Mouse (Mus musculus) B cell, adult 2 months (primary cell): ENCODE results near the gene Rabgap1.
"Not testable (repeated sequence)": the region's sequence is repeated elsewhere in the genome, so short reads cannot be mapped to it uniquely, and the experiment has no call there.

Source experiments
- DNase-seq, 2 experiments: peaks; one replicate each; pipeline ENCODE4 v3.0.0; 2022

The Rabgap1 gene

GRCm38 (mm10) chr2:37442611-37443591, at the start of gene Rabgap1, which contains the start of the genes Zbtb26 and Zbtb6:
Rabgap1 (plus strand) TSS chr2:37443279.
Zbtb26 (minus strand) TSS chr2:37443135.
Zbtb6 (minus strand) TSS chr2:37443171.
- peak; percentile 92 to 94 for DNase-seq

DNA sequence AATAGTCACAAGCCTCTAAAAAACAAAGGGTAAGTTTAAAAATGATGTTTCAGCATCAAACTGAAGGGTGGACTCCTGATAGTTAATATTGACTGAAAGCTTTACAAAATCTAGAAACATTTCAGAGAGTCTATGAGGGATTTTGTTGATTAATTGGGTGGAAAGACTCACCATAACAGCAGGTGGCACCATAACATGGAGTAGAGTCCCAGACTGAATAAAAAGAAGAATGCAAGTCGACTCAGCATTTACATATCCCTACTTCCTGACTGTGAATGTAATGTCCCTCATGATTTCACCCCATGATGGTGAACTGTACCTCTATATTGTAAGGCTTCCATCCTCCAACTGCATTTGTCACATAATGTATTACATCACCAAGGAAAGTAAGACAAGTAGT, 47.5 kb upstream of the Rabgap1 start:
- DNase-seq, result peak; percentile 10 to 17

DNA sequence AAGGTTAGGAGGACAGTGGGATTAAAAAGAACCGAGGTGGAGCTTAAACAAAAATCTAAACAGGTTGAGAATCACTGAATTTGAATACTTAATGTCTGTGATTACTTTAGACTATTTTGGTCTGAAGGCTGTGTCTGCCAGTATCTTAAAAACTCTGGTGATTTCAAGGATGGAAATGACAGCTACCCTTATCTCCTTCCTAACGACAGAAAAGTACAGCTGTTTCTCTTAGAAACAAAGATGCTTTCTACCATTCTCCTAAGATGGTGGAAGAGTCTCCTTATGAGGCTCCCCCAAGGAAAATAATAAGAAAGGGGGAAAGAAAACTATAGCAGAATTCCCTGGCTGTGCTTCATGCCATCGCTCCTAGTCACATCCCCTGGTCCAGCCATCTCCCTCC, 21.2 kb upstream of the Rabgap1 start:
- DNase-seq, result no peak

DNA sequence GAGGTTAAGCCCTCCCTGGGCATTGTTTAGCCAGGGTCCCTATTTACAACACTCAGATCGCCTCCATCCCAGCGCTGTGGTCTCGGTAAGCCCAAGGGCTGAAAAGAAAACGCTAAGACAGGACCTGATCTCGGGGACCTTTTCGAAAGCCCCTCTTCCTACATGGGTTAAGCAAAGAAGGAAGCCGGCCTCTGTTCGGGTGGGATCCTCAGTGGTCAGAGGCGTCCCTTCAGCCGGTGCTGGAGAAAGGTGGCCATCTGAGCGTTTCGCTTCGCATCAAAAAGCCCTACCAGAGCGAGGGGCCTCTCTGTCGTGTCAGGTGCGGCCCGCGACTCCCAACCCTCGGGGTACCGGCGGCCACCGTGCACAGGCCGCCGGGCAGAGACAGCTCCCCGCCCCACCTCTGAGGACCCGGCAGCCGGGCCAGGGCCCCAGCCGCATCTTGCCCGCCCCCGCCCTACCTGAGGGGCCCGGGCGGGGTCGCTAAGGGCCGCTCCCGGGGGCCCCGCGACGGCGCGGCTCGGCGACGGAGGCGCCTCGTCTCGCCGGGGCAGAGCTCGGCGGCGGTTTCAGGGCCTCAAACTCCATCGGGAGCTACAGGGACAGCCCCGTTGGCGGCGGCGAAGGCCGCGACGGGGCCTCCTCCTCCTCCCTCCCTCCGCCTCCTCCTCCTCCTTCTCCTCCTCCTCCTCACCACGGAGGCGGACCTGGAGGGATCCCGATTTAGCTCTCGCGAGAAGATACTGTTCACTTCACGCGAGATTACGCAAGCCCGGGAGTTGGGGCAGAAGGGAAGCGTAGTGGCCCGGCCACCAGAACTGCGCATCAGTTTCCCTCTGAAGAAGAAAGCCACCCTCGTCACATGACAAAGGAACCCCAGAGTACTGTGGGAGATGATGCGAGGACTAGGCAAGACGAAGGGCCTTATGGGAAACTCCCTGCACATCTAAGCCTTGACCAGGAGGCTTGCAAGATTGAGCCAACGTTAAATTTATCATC, 20.5 kb upstream of the Rabgap1 start, which contains the start of gene Rc3h2:
Gene Rc3h2, minus strand, starts transcription at position 598 of the 999 bp plus-strand sequence.
- DNase-seq, result peak; percentile 92 to 93

GRCm38 (mm10) chr2:37423671-37424070, 19.4 kb upstream of the Rabgap1 start:
- peak; percentile 37 to 50 for DNase-seq

GRCm38 (mm10) chr2:37430593-37431464, 12.2 kb upstream of the Rabgap1 start:
- peak; percentile 77 to 78 for DNase-seq

GRCm38 (mm10) chr2:37431609-37432008, 11.5 kb upstream of the Rabgap1 start:
- no peak for DNase-seq

- DNase-seq, result peak; percentile 92 to 93
Observed at GRCm38 (mm10) chr2:37451667-37452375, 8.7 kb downstream of the Rabgap1 start.

DNA sequence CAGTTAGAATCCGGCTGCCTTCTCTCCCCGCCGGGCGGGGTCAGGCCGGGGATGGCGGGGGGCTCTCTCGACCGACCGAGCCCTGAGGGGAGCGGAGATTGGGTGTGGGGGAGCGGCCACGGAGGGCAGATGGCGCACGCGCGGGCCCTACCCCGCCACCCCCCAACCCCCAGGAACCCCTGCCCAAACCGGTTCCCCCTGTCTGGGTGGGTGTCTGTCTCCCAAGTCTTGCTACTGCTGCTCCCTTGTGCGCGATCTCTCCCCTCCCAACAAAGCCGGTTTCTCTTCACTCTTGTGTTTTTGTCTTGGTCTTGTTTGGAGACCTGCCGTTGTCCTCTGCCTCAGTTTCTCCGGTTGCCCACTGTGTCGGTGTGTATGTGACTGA, 9.3 kb downstream of the Rabgap1 start:
- no peak for DNase-seq

DNA sequence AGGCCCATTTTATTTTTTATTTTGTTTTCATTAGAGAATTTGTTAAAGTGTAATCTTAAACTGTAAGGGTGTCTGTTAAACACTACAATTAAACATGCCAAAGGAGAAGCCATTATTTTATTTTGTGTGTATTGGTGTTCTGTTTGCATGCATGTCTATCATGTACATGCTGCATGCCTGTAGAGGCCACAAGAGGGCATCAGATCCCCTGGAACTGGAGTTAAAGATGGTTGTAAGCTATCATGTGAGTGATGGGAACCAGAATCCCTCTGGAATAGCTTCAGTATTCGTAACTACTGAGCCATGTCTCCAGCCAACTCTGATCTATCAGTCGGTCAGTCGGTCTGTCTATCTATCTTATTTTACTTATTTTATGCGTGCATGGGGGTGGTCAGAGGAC, 17.6 kb downstream of the Rabgap1 start:
- DNase-seq, result no peak

DNA sequence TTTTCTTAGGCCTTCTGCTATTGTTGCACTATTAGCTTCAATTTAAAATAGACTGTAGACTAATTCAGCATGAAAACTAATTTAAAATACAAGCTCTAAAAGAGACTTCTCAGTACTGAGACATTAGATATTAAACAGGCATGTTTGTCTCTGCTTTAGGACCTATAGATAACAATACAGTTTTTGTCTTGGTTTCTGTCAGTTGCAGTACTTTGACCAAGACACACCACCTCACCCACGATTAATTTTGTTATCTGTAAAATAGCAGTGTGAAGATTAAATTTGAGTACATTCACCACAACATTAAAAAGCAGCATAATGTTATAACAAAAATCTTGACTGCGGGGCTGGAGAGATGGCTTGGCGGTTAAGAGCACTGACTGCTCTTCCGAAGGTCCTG, 23.2 kb downstream of the Rabgap1 start:
- no peak for DNase-seq

DNA sequence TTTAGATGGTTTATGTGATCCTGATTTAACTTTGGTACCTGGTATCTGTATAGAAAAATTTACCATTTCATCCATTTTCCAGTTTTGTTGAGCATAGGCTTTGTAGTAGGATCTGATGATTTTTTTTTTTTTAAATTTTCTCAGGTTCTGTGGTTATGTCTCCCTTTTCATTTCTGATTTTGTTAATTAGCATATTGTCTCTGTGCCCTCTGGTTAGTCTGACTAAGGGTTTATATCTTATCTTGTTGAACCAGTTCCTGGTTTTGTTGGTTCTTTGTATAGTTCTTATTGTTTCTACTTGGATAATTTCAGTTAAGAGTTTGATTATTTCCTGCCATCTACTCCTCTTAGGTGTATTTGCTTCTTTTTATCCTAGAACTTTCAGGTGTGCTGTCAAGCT, 36.5 kb downstream of the Rabgap1 start:
- no peak for DNase-seq

DNA sequence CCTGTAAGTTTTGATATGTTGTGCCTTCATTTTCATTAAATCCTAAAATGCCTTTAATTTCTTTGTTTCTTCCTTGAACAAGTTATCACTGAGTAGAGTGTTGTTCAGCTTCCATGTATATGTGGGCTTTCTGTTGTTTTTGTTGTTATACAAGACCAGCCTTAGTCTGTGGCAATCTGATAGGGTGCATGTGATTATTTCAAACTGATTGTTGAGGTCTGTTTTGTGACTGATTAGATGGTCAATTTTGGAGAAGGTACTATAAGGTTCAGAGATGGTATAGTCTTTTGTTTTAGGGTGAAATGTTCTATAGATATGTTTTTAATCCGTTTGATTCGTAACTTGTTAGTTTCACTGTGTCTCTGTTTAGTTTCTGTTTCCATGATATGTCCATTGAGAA, 37.0 kb downstream of the Rabgap1 start:
- DNase-seq, result no peak

GRCm38 (mm10) chr2:37484165-37484564, 41.1 kb downstream of the Rabgap1 start:
- DNase-seq, result no peak

DNA sequence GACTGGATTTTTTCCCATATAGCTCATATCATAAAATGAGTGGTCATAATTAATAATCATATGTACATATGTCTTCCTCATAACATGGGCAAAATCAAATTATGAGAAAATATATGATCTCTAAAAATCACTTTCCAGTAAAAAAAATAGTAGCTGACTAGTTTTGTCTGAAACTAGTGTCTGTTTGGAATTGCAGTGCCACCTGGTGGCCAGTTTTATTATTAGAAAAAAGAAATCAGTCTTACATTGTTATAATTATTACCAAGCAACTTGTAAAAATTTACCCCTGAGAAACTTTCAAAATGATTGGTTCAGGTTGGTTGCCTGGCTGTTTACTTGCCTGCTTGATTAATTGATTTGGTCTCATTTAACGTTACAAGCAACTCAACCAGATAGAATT, 42.3 kb downstream of the Rabgap1 start:
- DNase-seq, result peak; percentile 61 to 65

GRCm38 (mm10) chr2:37486408-37486807, 43.3 kb downstream of the Rabgap1 start:
- no peak for DNase-seq

- DNase-seq, result no peak
Observed at GRCm38 (mm10) chr2:37488956-37489355, 45.9 kb downstream of the Rabgap1 start.

DNA sequence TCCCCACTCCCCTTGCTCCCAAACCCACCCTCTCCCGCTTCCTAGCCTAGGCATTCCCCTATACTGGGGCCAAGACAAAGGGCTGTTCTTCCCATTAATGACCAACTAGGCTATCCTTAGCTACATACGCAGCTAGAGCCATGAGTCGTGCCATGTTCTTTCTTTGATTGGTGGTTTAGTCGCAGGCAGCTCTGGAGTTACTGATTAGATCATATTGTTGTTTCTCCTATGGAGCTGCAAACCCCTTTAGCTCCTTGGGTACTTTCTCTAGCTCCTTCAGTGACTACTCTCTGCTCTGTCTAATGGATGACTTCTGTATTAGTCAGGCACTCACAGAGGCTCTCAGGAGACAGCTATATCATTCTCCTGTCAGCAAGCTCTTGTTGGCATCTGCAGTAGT, 54.2 kb downstream of the Rabgap1 start:
- DNase-seq, result no peak

DNA sequence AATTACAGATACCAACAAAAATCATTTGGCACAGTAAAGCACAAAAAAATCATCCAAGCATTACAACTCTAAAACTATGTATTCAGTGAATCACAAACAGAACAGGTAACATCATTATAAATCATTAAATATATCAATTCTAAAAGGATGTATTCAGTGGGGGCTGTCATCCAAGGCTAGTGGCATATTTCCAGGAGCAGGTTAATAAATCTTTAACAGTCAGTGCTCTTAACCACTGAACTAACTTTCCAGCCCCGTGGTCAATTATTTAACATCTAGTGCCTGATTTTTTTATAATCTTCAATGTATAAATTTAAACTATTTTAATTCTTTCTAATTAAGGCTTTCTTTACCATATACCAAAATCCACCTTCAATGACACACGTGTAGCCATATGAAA, 62.8 kb downstream of the Rabgap1 start:
- not testable (repeated sequence) for DNase-seq

- no peak for DNase-seq
Observed at GRCm38 (mm10) chr2:37511134-37511901, 68.2 kb downstream of the Rabgap1 start.
